Mouse (Mus musculus) stomach, postnatal 0 days (tissue): ENCODE measurements around the gene Apbb1ip.

Experiments
- CTCF ChIP-seq: IDR thresholded peaks from 2 replicates; pipeline ENCODE4 v1.5.1; 2016; ENCODE audit warnings: antibody characterized with exemption, low read depth, mild to moderate bottlenecking, moderate library complexity
- EP300 ChIP-seq: optimal IDR thresholded peaks from 2 replicates; pipeline ENCODE3; 2016; ENCODE audit warnings: antibody characterized with exemption

GRCm38 (mm10) chr2:22790435-22790834 is 16.5 kb downstream of the Apbb1ip start:
- TF ChIP-seq CTCF, result no peak
- TF ChIP-seq EP300, result no peak
